Mouse (Mus musculus) hindbrain, embryonic 12.5 days (tissue): ENCODE data around the gene Fancl. TPM values are rescaled to one million over a fixed set of nuclear protein-coding genes. Genes with fewer than 3 reads are reported as not detected.
"Not testable (repeated sequence)": the region's sequence is repeated elsewhere in the genome, so short reads cannot be mapped to it uniquely, and the experiment has no call there.

Source experiments
- ATAC-seq: fragments of 200-750 bp; cut with Nextera tagmentation; 2 replicates; pipeline ENCODE4 v1.8.0; 2017; ENCODE audit warnings: moderate TSS enrichment; ENCODE audit not compliant: low FRiP score
- H3K27ac ChIP-seq: fragments of 300-500 bp; sonication (generic); 2 replicates; pipeline ENCODE4 v1.5.1; 2016; ENCODE audit warnings: mild to moderate bottlenecking
- H3K27me3 ChIP-seq: fragments of 300-500 bp; sonication (generic); 2 replicates; pipeline ENCODE4 v1.6.1; 2016; ENCODE audit warnings: mild to moderate bottlenecking
- H3K36me3 ChIP-seq: fragments of 300-500 bp; sonication (generic); 2 replicates; pipeline ENCODE4 v1.6.1; 2016; ENCODE audit warnings: mild to moderate bottlenecking
- H3K4me1 ChIP-seq: fragments of 300-500 bp; sonication (generic); 2 replicates; pipeline ENCODE4 v1.6.1; 2016
- H3K4me2 ChIP-seq: fragments of 300-500 bp; sonication (generic); replicated peaks from 2 replicates; pipeline ENCODE4 v1.6.1; 2016; ENCODE audit warnings: mild to moderate bottlenecking
- H3K4me3 ChIP-seq: fragments of 300-500 bp; sonication (generic); 2 replicates; pipeline ENCODE4 v1.5.1; 2016; ENCODE audit warnings: mild to moderate bottlenecking
- H3K9ac ChIP-seq: fragments of 300-500 bp; sonication (generic); 2 replicates; pipeline ENCODE4 v1.6.1; 2016; ENCODE audit warnings: mild to moderate bottlenecking, moderate library complexity
- H3K9me3 ChIP-seq: fragments of 300-500 bp; sonication (generic); replicated peaks from 2 replicates; pipeline ENCODE4 v1.6.1; 2016; ENCODE audit warnings: mild to moderate bottlenecking
- WGBS: fragments of 180-500 bp; shearing (Covaris S2); methylation state at CpG from one replicate; pipeline ENCODE4 v1.1.7; 2016; 5-methylcytosine and 5-hydroxymethylcytosine counted together
- polyA plus RNA-seq: library from polyadenylated mRNA; unstranded; fragments of >200 nt; fragmentation: Nextera tagmentation; extraction: Ambion mirVana; gene quantifications from 2 replicates; pipeline ENCODE4 v1.2.1, GENCODE M21; 2016

Fancl gene
- polyA plus RNA-seq, result 16.1 and 18.4 TPM in 2 replicates

- H3K4me2 ChIP-seq, result peak within 1 kb of the TSS; percentile 65
- no peak within 1 kb of the TSS for H3K27ac ChIP-seq
- H3K9me3 ChIP-seq, result no peaks in the 10 kb centered on the region
- H3K9ac ChIP-seq, result peak within 1 kb of the TSS; percentile 69
- no peaks in the 10 kb centered on the region for H3K27me3 ChIP-seq
- no peak for ATAC-seq
- H3K4me1 ChIP-seq, result no peaks in the 10 kb centered on the region
- WGBS, result 97% methylated on average over 2 of the region's 2 CpGs
- H3K36me3 ChIP-seq, result no peaks in the 10 kb centered on the region
- peak within 1 kb of the TSS; percentile 74 for H3K4me3 ChIP-seq
Observed at GRCm38 (mm10) chr11:26385971-26386370, at the start of gene Fancl. Gene Fancl (plus strand): TSS chr11:26386135.

DNA sequence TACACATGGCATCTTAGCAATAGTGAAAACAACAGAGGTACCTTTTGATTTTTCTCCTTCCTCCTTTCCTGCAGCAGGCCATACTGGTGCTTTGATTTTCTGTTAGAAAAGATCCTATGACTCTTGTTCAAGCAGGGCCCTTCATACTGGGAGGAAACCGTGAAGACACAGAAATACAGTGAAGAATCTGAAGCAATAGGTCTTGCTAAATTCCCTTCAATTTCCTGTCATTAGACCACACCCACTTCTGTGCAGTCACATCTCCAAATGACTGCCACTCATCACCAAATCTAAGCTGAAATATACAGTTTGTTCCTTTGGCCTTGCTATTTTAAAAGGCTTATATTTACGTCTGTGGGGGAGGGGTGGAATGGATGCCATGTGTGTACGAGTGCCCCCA is 49.1 kb upstream of the Fancl start:
- no peaks in the 10 kb centered on the region for H3K27me3 ChIP-seq
- no peak overlapping the region for H3K4me3 ChIP-seq
- no peaks in the 10 kb centered on the region for H3K36me3 ChIP-seq
- no peak overlapping the region for H3K27ac ChIP-seq
- no peaks in the 10 kb centered on the region for H3K4me1 ChIP-seq
- H3K9me3 ChIP-seq, result no peaks in the 10 kb centered on the region
- no peak for ATAC-seq
- WGBS, result 71% methylated on average over 3 of the region's 3 CpGs
- no peak overlapping the region for H3K9ac ChIP-seq
- no peak overlapping the region for H3K4me2 ChIP-seq

GRCm38 (mm10) chr11:26370176-26370575 is 15.8 kb upstream of the Fancl start:
- not testable (repeated sequence) for H3K4me2 ChIP-seq, H3K4me3 ChIP-seq, H3K27me3 ChIP-seq, H3K4me1 ChIP-seq, H3K27ac ChIP-seq, ATAC-seq, H3K36me3 ChIP-seq, H3K9me3 ChIP-seq, H3K9ac ChIP-seq
- 85% methylated on average over 2 of the region's 2 CpGs for WGBS

- H3K9me3 ChIP-seq, H3K27ac ChIP-seq, H3K4me1 ChIP-seq, H3K4me2 ChIP-seq, ATAC-seq, H3K36me3 ChIP-seq, H3K9ac ChIP-seq, H3K27me3 ChIP-seq, H3K4me3 ChIP-seq: not testable (repeated sequence)
- 9% methylated on average over 1 of the region's 1 CpGs for WGBS
Observed at GRCm38 (mm10) chr11:26371980-26372379, 14.0 kb upstream of the Fancl start.

- H3K27me3 ChIP-seq, result no peaks in the 10 kb centered on the region
- 86% methylated on average over 2 of the region's 2 CpGs for WGBS
- H3K36me3 ChIP-seq, result no peaks in the 10 kb centered on the region
- no peaks in the 10 kb centered on the region for H3K9me3 ChIP-seq
- no peak for ATAC-seq
- no peak overlapping the region for H3K27ac ChIP-seq
- H3K4me2 ChIP-seq, result no peak overlapping the region
- H3K4me1 ChIP-seq, result no peaks in the 10 kb centered on the region
- H3K4me3 ChIP-seq, result no peak overlapping the region
- H3K9ac ChIP-seq, result no peak overlapping the region
Observed at GRCm38 (mm10) chr11:26374132-26374531, 11.8 kb upstream of the Fancl start.

- no peak for ATAC-seq
- WGBS, result 88% methylated on average over 2 of the region's 2 CpGs
- no peaks in the 10 kb centered on the region for H3K9me3 ChIP-seq
Observed at GRCm38 (mm10) chr11:26378074-26378473, 7.9 kb upstream of the Fancl start.

DNA sequence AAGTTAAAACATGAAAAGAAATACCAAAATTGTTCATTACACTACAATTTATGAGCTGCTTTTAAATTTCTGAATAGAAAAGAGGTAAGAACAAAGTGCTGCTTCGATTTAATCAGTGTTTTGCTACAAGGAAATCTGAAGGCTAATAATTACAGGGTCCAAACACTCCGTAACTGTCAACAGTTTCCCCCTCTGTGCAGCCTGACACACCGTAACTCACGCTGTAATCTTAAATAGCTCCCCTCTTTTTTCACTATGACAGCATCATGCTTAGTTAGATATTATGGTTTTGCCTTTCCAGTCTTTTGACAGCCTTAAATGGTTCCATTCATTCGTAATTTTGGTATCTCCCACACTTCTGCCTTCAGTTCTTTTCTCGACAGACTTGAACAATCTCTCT is 4.4 kb upstream of the Fancl start:
- Histone ChIP-seq H3K4me1 (no peaks in the 10 kb centered on the region), H3K27me3 (no peaks in the 10 kb centered on the region), H3K36me3 (no peaks in the 10 kb centered on the region), H3K4me3 (no peak overlapping the region), H3K9ac (no peak overlapping the region), H3K9me3 (no peaks in the 10 kb centered on the region), H3K27ac (no peak overlapping the region), H3K4me2 (no peak overlapping the region)
- ATAC-seq, result no peak
- 78% methylated on average over 6 of the region's 6 CpGs for WGBS

More at GRCm38 (mm10) chr11:26378074-26378473, 7.9 kb upstream of the Fancl start:
- H3K36me3 ChIP-seq, result no peaks in the 10 kb centered on the region
- H3K4me2 ChIP-seq, result no peak overlapping the region
- no peaks in the 10 kb centered on the region for H3K27me3 ChIP-seq
- no peaks in the 10 kb centered on the region for H3K4me1 ChIP-seq
- H3K27ac ChIP-seq, result no peak overlapping the region
- no peak overlapping the region for H3K4me3 ChIP-seq
- H3K9ac ChIP-seq, result no peak overlapping the region

GRCm38 (mm10) chr11:26386678-26387077 is 743 bp downstream of the Fancl start:
- Histone ChIP-seq H3K4me3 (peak overlapping the region; percentile 74), H3K9me3 (no peaks in the 10 kb centered on the region), H3K4me1 (no peaks in the 10 kb centered on the region), H3K27ac (no peak overlapping the region), H3K27me3 (no peaks in the 10 kb centered on the region), H3K36me3 (no peaks in the 10 kb centered on the region), H3K9ac (peak overlapping the region; percentile 69), H3K4me2 (peak overlapping the region; percentile 65)
- peak; percentile 15; the same call in 1 of the 2 replicates for ATAC-seq
- WGBS, result 53% methylated on average over 2 of the region's 2 CpGs

DNA sequence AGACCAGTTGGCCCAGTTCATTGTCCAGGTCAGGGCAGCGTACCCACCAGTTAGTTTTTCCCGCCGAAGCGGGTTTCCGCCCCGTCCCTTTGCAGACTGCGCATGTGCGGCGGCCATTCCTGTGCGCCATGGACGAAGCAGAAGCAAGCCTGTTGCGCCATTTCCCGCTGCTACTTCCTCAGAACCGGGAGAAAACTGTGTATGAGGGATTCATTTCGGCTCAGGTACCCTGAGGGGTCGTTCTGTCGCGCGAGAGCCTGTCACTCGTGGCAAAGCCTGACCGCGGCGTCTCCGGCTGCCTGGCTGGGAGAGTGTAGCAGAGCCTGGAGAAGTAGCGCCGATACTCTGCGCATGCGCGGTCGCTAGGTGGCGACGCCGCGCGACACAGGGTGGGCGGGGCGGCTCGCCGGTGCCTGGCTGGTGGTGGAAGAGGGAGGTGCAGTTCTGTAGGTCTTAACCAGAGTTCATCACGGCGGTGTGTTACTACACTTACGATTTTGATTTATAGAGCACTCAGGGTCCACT is 1.2 kb downstream of the Fancl start:
- WGBS, result under 1% methylated on average over 42 of the region's 42 CpGs
- Histone ChIP-seq H3K9ac (peak overlapping the region; percentile 69), H3K36me3 (no peaks in the 10 kb centered on the region), H3K9me3 (no peaks in the 10 kb centered on the region), H3K27me3 (no peaks in the 10 kb centered on the region), H3K4me2 (peak overlapping the region; percentile 65), H3K4me3 (peak overlapping the region; percentile 74), H3K4me1 (no peaks in the 10 kb centered on the region), H3K27ac (peak overlapping the region; percentile 73)
- peak; percentile 100 for ATAC-seq

GRCm38 (mm10) chr11:26395561-26395960 is 9.6 kb downstream of the Fancl start:
- 44% methylated on average over 3 of the region's 3 CpGs for WGBS

GRCm38 (mm10) chr11:26412972-26413371 is 27.0 kb downstream of the Fancl start:
- no peak for ATAC-seq
- 97% methylated on average over 3 of the region's 3 CpGs for WGBS
- Histone ChIP-seq H3K4me2 (no peak overlapping the region), H3K27ac (no peak overlapping the region), H3K36me3 (no peaks in the 10 kb centered on the region), H3K27me3 (no peaks in the 10 kb centered on the region), H3K4me3 (no peak overlapping the region), H3K9ac (no peak overlapping the region), H3K9me3 (no peaks in the 10 kb centered on the region), H3K4me1 (no peaks in the 10 kb centered on the region)

More at GRCm38 (mm10) chr11:26395561-26395960, 9.6 kb downstream of the Fancl start:
- no peaks in the 10 kb centered on the region for H3K4me1 ChIP-seq
- H3K27me3 ChIP-seq, result no peaks in the 10 kb centered on the region
- no peak for ATAC-seq
- H3K27ac ChIP-seq, result no peak overlapping the region
- no peak overlapping the region for H3K9ac ChIP-seq
- H3K36me3 ChIP-seq, result no peaks in the 10 kb centered on the region
- H3K4me2 ChIP-seq, result no peak overlapping the region
- H3K4me3 ChIP-seq, result no peak overlapping the region
- H3K9me3 ChIP-seq, result no peaks in the 10 kb centered on the region

GRCm38 (mm10) chr11:26421472-26421871 is 35.5 kb downstream of the Fancl start:
- no peak overlapping the region for H3K4me2 ChIP-seq
- H3K27ac ChIP-seq, result no peak overlapping the region
- H3K4me1 ChIP-seq, result no peaks in the 10 kb centered on the region
- H3K36me3 ChIP-seq, result no peaks in the 10 kb centered on the region
- no peak for ATAC-seq
- H3K9ac ChIP-seq, result no peak overlapping the region
- 90% methylated on average over 2 of the region's 2 CpGs for WGBS
- H3K4me3 ChIP-seq, result no peak overlapping the region
- no peaks in the 10 kb centered on the region for H3K9me3 ChIP-seq
- H3K27me3 ChIP-seq, result no peaks in the 10 kb centered on the region

DNA sequence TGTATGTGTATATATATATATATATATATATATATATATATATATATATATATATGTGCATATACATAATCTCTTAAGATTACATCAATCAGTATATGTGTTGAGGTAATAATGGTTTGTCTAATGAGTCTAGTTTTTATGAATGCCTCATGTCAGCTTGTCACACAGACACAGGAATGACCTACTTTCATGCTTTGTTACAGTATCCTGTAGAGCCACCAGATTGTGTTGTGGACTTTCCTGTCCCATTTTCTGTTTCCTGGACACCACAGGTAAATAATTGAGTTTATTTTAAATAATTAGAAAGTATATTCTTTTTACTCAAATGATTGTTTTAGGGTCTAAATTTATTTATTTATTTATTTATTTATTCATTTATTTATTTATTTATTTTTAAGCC is 48.3 kb downstream of the Fancl start:
- no peak overlapping the region for H3K4me3 ChIP-seq
- no peaks in the 10 kb centered on the region for H3K9me3 ChIP-seq
- H3K36me3 ChIP-seq, result no peaks in the 10 kb centered on the region
- no peak for ATAC-seq
- H3K9ac ChIP-seq, result no peak overlapping the region
- no peak overlapping the region for H3K4me2 ChIP-seq
- no peak overlapping the region for H3K27ac ChIP-seq
- H3K4me1 ChIP-seq, result no peaks in the 10 kb centered on the region
- no peaks in the 10 kb centered on the region for H3K27me3 ChIP-seq
